Mouse (Mus musculus) left cerebral cortex, postnatal 25 days (tissue): ENCODE results near the gene Aip. TPM values are rescaled to one million over a fixed set of nuclear protein-coding genes. Genes with fewer than 3 reads are reported as not detected.
"Not testable (repeated sequence)": the region's sequence is repeated elsewhere in the genome, so short reads cannot be mapped to it uniquely, and the experiment has no call there.

Experiments
- DNase-seq, 2 experiments: peaks; one replicate each; pipeline ENCODE4 v3.0.0; 2022; ENCODE audit warnings: low spot score in 2 of 2, mixed read lengths in 1 of 2
- intact Hi-C: fragments of 180-260 bp; cut with DNase I; formaldehyde crosslinking; loops from one replicate; pipeline ENCODE4 v1.15.1; 2025
- total RNA-seq, 2 experiments: library from RNA; stranded (reverse); gene quantifications; 2 replicates each; pipeline ENCODE4 v1.2.3; 2021

Gene Aip
- total RNA-seq, 2 experiments from 2014 or later, result 116 to 118 TPM

DNA sequence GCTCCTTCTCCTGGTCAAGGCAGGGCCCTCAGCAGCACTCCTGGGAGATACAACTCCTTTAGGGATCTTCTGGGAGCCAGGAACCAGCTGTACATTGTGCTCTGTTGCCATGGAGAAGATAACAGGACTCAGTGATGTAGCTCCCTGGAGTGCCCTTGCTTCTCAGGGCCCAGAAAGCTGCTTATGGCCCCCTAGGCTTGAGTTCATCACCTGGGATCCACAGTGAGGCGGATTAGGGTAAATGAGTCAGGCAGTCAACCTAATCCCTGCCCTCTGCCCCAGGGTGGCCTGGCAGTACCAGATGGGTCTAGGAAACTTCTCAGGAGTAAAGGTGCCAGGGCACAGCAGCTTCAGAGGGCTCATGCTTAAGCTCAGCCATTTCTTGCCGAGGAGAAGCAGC, 13.8 kb upstream of the Aip start, which contains the start of gene Gpr152:
Gene Gpr152 (plus strand): TSS at position 342 of the 400 bp plus-strand sequence.
- no peak for DNase-seq
- intact Hi-C loops, result no loop called here

DNA sequence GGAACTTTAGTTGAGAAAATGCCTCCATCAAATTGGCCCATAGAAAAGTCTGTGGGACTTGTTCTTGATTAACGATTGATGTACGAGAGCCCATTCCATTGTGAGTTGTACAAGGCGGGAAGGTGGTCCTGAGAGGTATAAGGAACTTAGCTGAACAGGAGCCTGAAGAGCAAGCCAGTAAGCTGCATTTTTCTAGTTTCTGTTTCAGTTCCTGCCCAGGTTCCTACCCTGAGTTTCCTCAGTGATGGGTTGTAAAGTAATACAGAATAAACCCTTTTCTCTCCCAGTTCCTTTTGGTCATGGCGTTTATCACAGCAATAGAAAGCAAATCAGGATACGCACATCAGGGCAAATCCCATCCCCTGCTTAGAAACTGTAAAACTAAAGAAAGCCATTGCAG, 12.3 kb upstream of the Aip start:
- DNase-seq, result no peak
- intact Hi-C loops, result loop anchor here (2.0 kb wide), 1 partner anchor 119 kb away; no protein-coding TSS in a partner anchor

- intact Hi-C loops, result loop anchor here (2.0 kb wide), 1 partner anchor 118 kb away; no protein-coding TSS in a partner anchor
- DNase-seq, result no peak
Measured at GRCm38 (mm10) chr19:4136463-4136862, 10.8 kb upstream of the Aip start.

- intact Hi-C loops, result loop anchor here (2.0 kb wide), 1 partner anchor 117 kb away; no protein-coding TSS in a partner anchor
Measured at GRCm38 (mm10) chr19:4135963-4136345, 10.3 kb upstream of the Aip start.

GRCm38 (mm10) chr19:4135229-4135962, 9.7 kb upstream of the Aip start:
- intact Hi-C loops, DNase-seq: not testable (repeated sequence)

More at GRCm38 (mm10) chr19:4135963-4136345, 10.3 kb upstream of the Aip start:
- DNase-seq, result not testable (repeated sequence)

DNA sequence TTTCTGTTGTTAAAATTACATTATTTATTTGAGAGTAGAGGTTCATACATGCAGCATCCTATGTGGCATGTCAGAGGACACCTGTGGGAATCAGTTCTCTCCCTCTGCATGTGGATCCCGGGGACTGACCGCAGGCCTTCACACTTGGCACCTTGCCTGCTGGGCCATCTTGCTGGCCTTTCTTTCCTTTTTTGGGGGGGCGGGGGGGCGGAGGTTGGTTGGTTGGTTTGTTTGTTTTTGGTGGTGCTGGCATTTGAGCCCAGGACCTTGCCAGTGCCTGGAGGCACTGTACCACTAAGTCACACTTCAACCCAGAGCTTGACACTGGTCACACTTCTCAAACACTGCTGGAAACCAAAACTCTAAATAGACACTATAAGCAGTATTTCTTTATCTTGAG, 8.7 kb upstream of the Aip start:
- intact Hi-C loops, result no loop called here
- DNase-seq, result no peak

DNA sequence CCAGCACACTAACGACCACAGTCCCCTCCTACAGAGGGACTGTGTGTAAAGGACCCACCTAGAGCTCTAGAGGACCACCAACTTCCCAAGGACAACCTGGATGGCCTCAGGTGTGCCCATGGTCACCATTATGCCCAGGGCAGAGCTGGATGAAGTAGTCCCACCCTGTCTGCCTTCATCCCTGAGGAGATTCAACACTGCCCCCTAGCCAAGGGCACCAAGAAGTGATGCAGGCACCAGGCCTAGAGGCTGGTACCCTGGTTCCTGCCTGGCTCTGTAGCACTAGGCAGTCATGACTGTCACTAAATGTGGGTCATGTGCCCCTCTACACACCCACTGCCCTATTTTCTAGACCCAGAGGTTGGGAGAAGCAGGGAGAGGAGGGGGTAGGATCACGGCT, 6.1 kb upstream of the Aip start:
- intact Hi-C loops, result loop anchor here (2.0 kb wide), 1 partner anchor 15 kb away; no protein-coding TSS in a partner anchor
- no peak for DNase-seq

DNA sequence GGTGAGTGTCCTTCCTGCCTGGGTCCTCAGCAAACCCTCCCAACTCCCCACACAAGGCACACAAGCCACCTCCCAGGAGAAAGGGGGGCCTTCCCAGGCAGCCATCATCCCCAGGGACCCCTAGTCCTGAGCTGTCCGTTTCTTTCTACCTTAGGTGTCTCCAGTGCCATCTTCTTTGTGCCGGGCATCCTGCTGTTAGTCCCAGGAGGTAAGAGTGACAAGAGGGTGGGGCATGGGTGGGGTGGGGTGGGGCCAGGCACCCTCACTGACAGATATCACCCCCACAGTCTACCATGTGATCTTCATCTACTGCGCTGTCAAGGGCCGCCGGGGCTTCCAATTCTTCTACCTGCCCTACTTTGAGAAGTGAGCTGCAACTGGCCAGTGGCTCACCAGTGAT, 5.4 kb upstream of the Aip start:
- intact Hi-C loops, result loop anchor here (2.0 kb wide), 1 partner anchor 16 kb away; no protein-coding TSS in a partner anchor
- DNase-seq, result no peak

- no peak for DNase-seq
- intact Hi-C loops, result loop anchor here (2.0 kb wide), 1 partner anchor 17 kb away; no protein-coding TSS in a partner anchor
Measured at GRCm38 (mm10) chr19:4130106-4130505, 4.4 kb upstream of the Aip start.

DNA sequence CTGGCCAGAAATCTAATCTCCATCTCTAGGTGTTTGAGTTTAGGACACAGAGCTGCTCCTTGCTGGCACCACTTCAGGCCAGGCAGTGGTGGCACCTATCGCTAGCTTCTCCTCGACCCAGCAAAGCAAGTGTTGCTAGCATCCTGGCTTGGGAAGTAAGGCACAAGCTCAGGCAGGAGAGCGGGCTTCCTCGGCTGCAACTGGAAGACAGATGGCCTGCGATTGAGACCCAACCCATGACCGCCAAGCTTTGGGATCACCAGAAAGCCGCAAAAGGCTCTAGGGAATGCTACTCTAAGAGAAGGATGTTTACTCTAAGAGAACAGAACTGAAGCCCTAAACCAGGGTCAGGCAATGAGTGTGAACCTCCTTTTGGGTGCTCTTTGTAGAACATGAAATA, 3.8 kb upstream of the Aip start:
- DNase-seq, result no peak
- intact Hi-C loops, result loop anchor here (5.0 kb wide), 2 partner anchors 73 to 98 kb away; partner anchors contain the start of gene Rad9a

DNA sequence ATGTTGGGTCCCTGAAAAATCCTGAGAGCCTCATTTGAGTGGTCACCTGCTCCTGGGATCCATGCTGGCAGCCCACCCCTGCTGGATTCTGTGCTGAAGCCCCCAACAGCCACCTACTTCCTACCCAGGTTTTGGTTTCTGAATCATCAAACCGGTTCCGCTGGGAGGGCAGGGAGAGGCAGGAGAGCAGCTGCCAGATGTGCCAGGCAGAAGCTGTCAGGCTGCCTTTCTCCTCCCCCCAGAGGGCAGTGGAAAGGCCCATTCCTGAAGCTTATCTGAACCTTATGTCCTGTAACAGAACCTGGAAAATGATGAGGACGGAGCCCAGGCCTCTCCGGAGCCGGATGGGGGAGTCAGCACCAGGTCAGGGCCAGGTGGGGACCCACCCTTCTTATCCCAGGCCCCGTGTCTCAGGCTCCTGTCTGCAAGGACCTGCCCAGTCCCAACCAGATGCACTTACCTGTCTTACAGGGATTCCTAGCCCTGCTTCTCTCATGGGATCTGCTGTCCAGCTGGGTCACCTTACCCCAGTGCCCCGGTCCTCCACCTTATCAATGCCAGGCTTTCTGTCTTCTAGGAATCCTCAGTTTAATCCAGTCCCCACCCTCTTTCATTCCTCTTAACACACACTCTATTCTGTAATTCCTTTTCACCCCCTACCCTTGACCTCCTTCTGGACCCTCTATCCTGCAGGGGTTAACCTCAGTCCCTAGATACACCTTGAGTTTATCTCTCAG, 1.3 kb upstream of the Aip start:
- DNase-seq, result no peak
- intact Hi-C loops, result loop anchor here (2.0 to 5.0 kb wide), 3 partner anchors 36 to 100 kb away; partner anchors contain the start of genes Rad9a and Rps6kb2

GRCm38 (mm10) chr19:4125268-4125667, 390 bp downstream of the Aip start:
- intact Hi-C loops, result loop anchor here (5.0 kb wide), 2 partner anchors 77 to 102 kb away; partner anchors contain the start of gene Rad9a
- peak in 1 of 2 experiments; percentile 42 for DNase-seq

GRCm38 (mm10) chr19:4124432-4124831, 1.2 kb downstream of the Aip start:
- intact Hi-C loops, result no loop called here

GRCm38 (mm10) chr19:4122411-4123370, 3.0 kb downstream of the Aip start:
- intact Hi-C loops, result no loop called here
- no peak for DNase-seq

More at GRCm38 (mm10) chr19:4124432-4124831, 1.2 kb downstream of the Aip start:
- no peak for DNase-seq

- intact Hi-C loops, DNase-seq: not testable (repeated sequence)
Measured at GRCm38 (mm10) chr19:4121896-4122295, 3.8 kb downstream of the Aip start.

DNA sequence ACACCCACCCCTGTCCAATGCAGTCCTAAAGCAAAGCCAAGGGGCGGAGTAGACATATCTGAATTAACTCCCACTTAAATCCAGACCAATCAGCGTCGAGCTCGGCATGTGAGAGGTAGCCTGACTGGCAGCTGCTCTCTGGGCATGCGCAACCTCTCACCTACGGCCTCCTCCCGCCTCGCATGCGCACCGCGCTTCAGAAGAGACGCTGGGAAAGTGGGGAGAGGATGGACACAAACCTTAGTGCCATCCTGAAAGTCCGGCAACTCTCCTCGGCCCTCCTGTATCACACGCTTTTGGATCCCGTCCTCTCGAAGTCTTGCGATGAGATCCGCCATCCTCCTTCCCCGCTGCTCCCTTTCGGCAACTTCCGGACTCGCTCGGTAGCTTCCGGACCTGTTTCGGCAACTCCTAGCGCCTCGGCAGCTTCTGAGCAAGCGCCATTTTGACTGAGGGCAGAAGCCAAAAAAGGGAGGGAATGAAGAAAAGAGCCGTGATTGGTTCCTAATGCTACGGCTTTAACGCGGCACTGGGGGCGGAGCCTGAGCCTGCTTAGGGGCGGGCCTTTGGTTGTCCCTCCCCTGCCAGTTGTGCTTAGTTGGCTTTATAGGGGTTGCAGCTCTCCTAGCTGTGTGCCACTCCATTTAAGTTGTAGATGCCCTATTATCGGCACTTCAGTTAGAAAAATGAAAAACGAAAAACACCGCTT, 4.4 kb downstream of the Aip start:
- DNase-seq, result peak; percentile 97 to 99
- intact Hi-C loops, result no loop called here

DNA sequence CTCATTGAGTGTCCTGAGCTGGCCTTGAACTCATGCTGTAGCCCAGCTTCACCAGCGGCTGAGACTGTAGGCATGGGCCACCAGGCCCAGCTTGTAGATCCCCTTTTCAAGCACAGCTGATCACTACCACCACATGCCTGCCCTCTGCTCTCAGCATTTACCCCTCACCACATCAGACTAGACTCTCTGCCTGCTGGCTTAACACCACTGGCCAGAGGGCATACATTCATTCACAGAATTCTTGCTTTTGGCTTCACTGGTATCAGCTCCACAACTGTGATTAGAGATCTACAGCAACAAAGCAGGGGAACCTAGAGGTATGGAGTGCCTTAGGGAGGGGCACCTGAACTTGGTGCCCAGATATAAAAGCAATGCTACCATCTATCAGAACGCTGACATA, 5.2 kb downstream of the Aip start:
- no peak for DNase-seq
- intact Hi-C loops, result no loop called here

- intact Hi-C loops, result no loop called here
- no peak for DNase-seq
Measured at GRCm38 (mm10) chr19:4119716-4120487, 5.8 kb downstream of the Aip start.
